Mouse (Mus musculus) liver, adult 2 months (tissue): ENCODE results near the gene Stat4. TPM values are rescaled to one million over a fixed set of nuclear protein-coding genes. Genes with fewer than 3 reads are reported as not detected.
A peak's percentile ranks its signal among the peaks of the same experiment; 100 is the strongest.

Experiments used
- DNase-seq: peaks from one replicate; pipeline ENCODE4 v3.0.0-alpha.2; 2011; ENCODE audit warnings: low read depth, low spot score; ENCODE audit errors: extremely low read depth
- H3K27ac ChIP-seq: fragments of 200-500 bp; replicated peaks from 2 replicates; pipeline ENCODE4 v1.5.1; 2012; ENCODE audit warnings: low read depth, mild to moderate bottlenecking, control low read depth, inconsistent platforms, low read length; ENCODE audit not compliant: insufficient read depth
- H3K27me3 ChIP-seq: fragments of 200-500 bp; 2 replicates; pipeline ENCODE4 v1.6.1; 2012; ENCODE audit warnings: mild to moderate bottlenecking, moderate library complexity, low read length, inconsistent platforms; ENCODE audit not compliant: control insufficient read depth, insufficient read depth
- H3K36me3 ChIP-seq: fragments of 200-500 bp; 2 replicates; pipeline ENCODE4 v1.6.1; 2012; ENCODE audit warnings: low read length, inconsistent platforms; ENCODE audit not compliant: control insufficient read depth, insufficient read depth
- H3K4me1 ChIP-seq: fragments of 200-500 bp; 2 replicates; pipeline ENCODE4 v1.6.1; 2011; ENCODE audit warnings: low read length; ENCODE audit not compliant: control insufficient read depth, insufficient read depth
- H3K4me3 ChIP-seq: fragments of 200-500 bp; 2 replicates; pipeline ENCODE4 v1.5.1; 2011; ENCODE audit warnings: low read depth, mild to moderate bottlenecking, control low read depth, low read length, moderate library complexity; ENCODE audit not compliant: insufficient read depth
- H3K79me2 ChIP-seq: fragments of 200-500 bp; 2 replicates; pipeline ENCODE4 v1.6.1; 2012; ENCODE audit warnings: inconsistent platforms, mild to moderate bottlenecking, low read length, moderate library complexity; ENCODE audit not compliant: control insufficient read depth, insufficient read depth
- H3K9ac ChIP-seq: fragments of 200-500 bp; 2 replicates; pipeline ENCODE4 v1.6.1; 2012; ENCODE audit warnings: low read depth, mild to moderate bottlenecking, control low read depth, inconsistent platforms, low read length
- CTCF ChIP-seq: fragments of 200-500 bp; IDR thresholded peaks from 2 replicates; pipeline ENCODE4 v1.5.1; 2011; ENCODE audit warnings: low read depth, low read length, control low read depth
- POLR2A ChIP-seq: fragments of 200-500 bp; IDR thresholded peaks from 2 replicates; pipeline ENCODE4 v1.6.1; 2011; ENCODE audit warnings: low read length, control low read depth; ENCODE audit not compliant: insufficient read depth; ENCODE audit errors: extremely low read depth
- WGBS: fragments of 180-500 bp; shearing (Covaris S2); methylation state at CpG from one replicate; pipeline ENCODE4 v1.1.7; 2018; 5-methylcytosine and 5-hydroxymethylcytosine counted together
- polyA plus RNA-seq: library from polyadenylated mRNA; depleted of rRNA; stranded (reverse); fragments of >200 nt; gene quantifications from 2 replicates; pipeline ENCODE4 v1.2.3, GENCODE M21; 2012
- total RNA-seq: library from RNA; depleted of rRNA; stranded (reverse); fragments of >200 nt; gene quantifications from 2 replicates; pipeline ENCODE4 v1.2.3, GENCODE M21; 2014

Gene Stat4
- total and polyA plus RNA-seq, 2 experiments = 0.02 to 0.46 TPM

DNA sequence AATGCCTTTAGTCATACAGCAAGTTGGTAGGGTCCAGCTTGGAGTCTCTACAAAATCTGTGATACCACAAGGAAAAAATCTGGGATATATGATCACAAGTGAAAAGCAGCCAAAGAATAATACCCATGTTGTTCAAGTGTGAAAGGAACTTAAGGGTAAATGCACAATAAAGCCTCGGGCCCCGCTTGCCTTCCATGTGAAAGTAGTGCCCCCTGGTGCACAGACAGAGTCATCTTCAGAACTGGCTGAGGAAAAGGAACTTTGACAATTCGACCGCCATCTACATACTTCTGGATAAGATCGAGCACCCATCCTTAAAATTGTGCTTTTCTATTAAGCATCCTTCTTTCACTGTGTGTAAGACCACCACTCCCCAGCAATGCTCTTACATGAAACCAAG lies 11.6 kb downstream of the Stat4 start:
- peak; percentile 13 for DNase-seq
- H3K36me3 ChIP-seq = no peaks in the 10 kb centered on the region
- WGBS = 43% methylated on average over 5 of the region's 5 CpGs
- no peaks in the 10 kb centered on the region for H3K79me2 ChIP-seq
- no peak for TF ChIP-seq POLR2A
- TF ChIP-seq CTCF = peak; percentile 62; the same call in 1 of the 2 replicates
- no peak overlapping the region for H3K27ac ChIP-seq
- no peak overlapping the region for H3K9ac ChIP-seq
- H3K27me3 ChIP-seq = no peaks in the 10 kb centered on the region
- H3K4me1 ChIP-seq = peaks cover 3% of the 10 kb centered on the region
- no peak overlapping the region for H3K4me3 ChIP-seq

DNA sequence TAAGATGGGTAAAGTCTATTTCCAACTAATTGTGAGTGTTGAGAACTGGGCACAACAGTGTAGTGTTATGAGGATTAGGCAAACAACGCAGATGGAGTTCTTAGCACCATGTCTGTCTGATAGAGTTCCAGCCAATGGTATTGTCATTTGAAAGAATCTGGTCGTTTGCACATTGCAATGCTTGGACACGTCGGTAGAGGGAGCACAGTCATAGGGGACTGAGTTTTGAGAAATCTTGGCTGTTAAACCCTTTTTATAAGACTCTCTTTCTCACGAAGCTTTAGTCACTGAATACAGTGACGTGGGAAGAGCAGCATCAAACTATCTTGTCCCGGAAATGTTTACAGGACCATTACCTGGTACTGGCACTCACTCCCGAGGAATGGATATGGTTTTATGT lies 17.1 kb downstream of the Stat4 start:
- 21% methylated on average over 8 of the region's 8 CpGs for WGBS

GRCm38 (mm10) chr1:52008443-52008842 lies 21.5 kb downstream of the Stat4 start:
- Histone ChIP-seq H3K27me3 (no peaks in the 10 kb centered on the region; the same call in 1 of the 2 replicates), H3K9ac (no peak overlapping the region), H3K4me3 (peak overlapping the region; percentile 13; the same call in 1 of the 2 replicates), H3K36me3 (no peaks in the 10 kb centered on the region), H3K79me2 (no peaks in the 10 kb centered on the region), H3K27ac (no peak overlapping the region), H3K4me1 (no peaks in the 10 kb centered on the region)
- TF ChIP-seq POLR2A (no peak), CTCF (no peak)
- DNase-seq = no peak
- WGBS = 11% methylated on average over 11 of the region's 11 CpGs

More for the DNA sequence above, 17.1 kb downstream of the Stat4 start:
- H3K27ac ChIP-seq = no peak overlapping the region
- H3K36me3 ChIP-seq = no peaks in the 10 kb centered on the region
- peak; percentile 42 for DNase-seq
- no peaks in the 10 kb centered on the region for H3K4me1 ChIP-seq
- H3K4me3 ChIP-seq = no peak overlapping the region
- H3K27me3 ChIP-seq = no peaks in the 10 kb centered on the region; the same call in 1 of the 2 replicates
- no peak overlapping the region for H3K9ac ChIP-seq
- TF ChIP-seq CTCF (peak; percentile 38; the same call in 1 of the 2 replicates), POLR2A (no peak)
- no peaks in the 10 kb centered on the region for H3K79me2 ChIP-seq

DNA sequence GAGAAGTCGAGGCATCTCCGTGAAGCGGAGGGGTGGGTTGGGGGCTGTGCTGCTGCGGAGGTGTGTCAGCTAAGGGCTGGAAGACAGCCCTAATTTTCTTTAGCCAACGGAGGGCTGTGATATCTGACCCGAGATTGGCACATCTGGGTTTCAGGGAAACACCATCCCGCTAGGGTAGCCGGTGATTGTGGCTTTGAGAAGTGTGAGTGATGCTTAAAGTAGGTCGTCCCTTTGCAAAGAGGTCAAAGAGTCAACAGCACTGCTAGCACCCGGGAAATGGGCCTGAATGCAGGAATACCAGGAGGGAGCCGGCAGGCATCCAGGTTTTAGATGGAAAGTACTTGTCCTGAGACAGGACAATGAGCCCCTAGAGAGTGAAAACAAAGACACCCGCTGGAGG lies 22.0 kb downstream of the Stat4 start:
- TF ChIP-seq POLR2A (no peak), CTCF (no peak)
- Histone ChIP-seq H3K4me1 (no peaks in the 10 kb centered on the region), H3K79me2 (no peaks in the 10 kb centered on the region), H3K36me3 (no peaks in the 10 kb centered on the region), H3K27me3 (no peaks in the 10 kb centered on the region; the same call in 1 of the 2 replicates), H3K4me3 (no peak overlapping the region), H3K27ac (no peak overlapping the region), H3K9ac (no peak overlapping the region)
- DNase-seq = no peak
- WGBS = 9% methylated on average over 12 of the region's 12 CpGs

DNA sequence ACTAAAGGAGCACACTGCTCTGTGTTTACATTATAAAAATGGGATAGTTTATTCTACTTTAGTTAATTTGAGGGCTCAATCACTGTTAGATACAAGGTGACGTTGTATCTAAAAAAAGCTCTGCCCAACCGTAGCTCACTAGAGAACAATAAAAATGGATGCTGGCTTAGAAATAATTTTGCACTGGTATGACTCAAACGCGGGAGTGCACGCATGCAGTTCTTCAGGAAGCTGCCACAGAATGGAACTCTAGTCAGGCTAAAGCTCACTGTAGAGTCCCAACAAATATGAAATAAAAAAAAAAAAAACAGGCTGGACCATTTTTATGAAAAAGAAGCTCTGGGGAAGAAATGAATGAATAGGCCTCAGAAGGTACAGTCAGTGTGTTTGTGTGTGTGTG lies 23.8 kb downstream of the Stat4 start:
- Histone ChIP-seq H3K79me2 (no peaks in the 10 kb centered on the region), H3K27ac (no peak overlapping the region), H3K36me3 (no peaks in the 10 kb centered on the region), H3K27me3 (no peaks in the 10 kb centered on the region; the same call in 1 of the 2 replicates), H3K4me1 (no peaks in the 10 kb centered on the region), H3K4me3 (no peak overlapping the region), H3K9ac (no peak overlapping the region)
- no peak for DNase-seq
- WGBS = 90% methylated on average over 5 of the region's 5 CpGs
- no peak for TF ChIP-seq CTCF
- no peak for TF ChIP-seq POLR2A

GRCm38 (mm10) chr1:52011227-52011626 lies 24.3 kb downstream of the Stat4 start:
- WGBS = 74% methylated on average over 3 of the region's 3 CpGs

More at GRCm38 (mm10) chr1:52011227-52011626, 24.3 kb downstream of the Stat4 start:
- no peaks in the 10 kb centered on the region for H3K4me1 ChIP-seq
- H3K79me2 ChIP-seq = no peaks in the 10 kb centered on the region
- H3K4me3 ChIP-seq = no peak overlapping the region
- no peaks in the 10 kb centered on the region for H3K36me3 ChIP-seq
- peak; percentile 11 for DNase-seq
- H3K9ac ChIP-seq = no peak overlapping the region
- no peak overlapping the region for H3K27ac ChIP-seq
- no peaks in the 10 kb centered on the region; the same call in 1 of the 2 replicates for H3K27me3 ChIP-seq
- TF ChIP-seq CTCF (no peak), POLR2A (no peak)
